12 mouse cellular contexts compared by ENCODE assay signal in genomic region chr10:19922410-19922809, GRCm38 (mm10). TPM values are rescaled to one million over a fixed set of nuclear protein-coding genes. Genes with fewer than 3 reads are reported as not detected.
A peak's percentile ranks its signal among the peaks of the same experiment; 100 is the strongest.
DNase-seq lines count a peak whose midpoint lies in the region; TF ChIP-seq lines count a peak whose summit lies in the region.
"Had no signal": no experiment of that assay in that cellular context is flagged by ENCODE, and none has a peak within 500 bp of the region (broad histone marks: within the 10 kb centered on the region; RNA-seq: fewer than 3 reads in every experiment).

No protein-coding gene starts in this region.

- TF ChIP-seq POLR2A in kidney, adult 2 months (IDR thresholded peaks at IDR 0.05; ENCODE audit: low read depth, low read length) = no peak

- 47% methylated on average over 4 of the region's 4 CpGs for WGBS in kidney, adult 2 months

- no peaks in the 10 kb centered on the region for H3K4me1 ChIP-seq in kidney, adult 2 months (ENCODE audit: control insufficient read depth, insufficient read depth, low read length)
- H3K4me1 ChIP-seq: neural tube, embryonic 15.5 days had no signal

- no peak overlapping the region for H3K27ac ChIP-seq in kidney, adult 2 months (ENCODE audit: insufficient read depth, low read depth, low read length)
- H3K27ac ChIP-seq: neural tube, embryonic 15.5 days had no signal

- H3K27me3 ChIP-seq in kidney, adult 2 months (replicated peaks; ENCODE audit: control insufficient read depth, insufficient read depth, low read length) = no peaks in the 10 kb centered on the region
- H3K27me3 ChIP-seq: heart, embryonic 12.5 days; neural tube, embryonic 15.5 days had no signal

- no peak overlapping the region for H3K4me3 ChIP-seq in kidney, adult 2 months (ENCODE audit: insufficient read depth, low read depth, low read length)
- H3K4me3 ChIP-seq: heart, embryonic 12.5 days; neural tube, embryonic 15.5 days had no signal

- TF ChIP-seq CTCF in kidney, adult 2 months (conservative IDR thresholded peaks at IDR 0.05; ENCODE audit: insufficient read depth, insufficient read length, low read depth, low read length) = no peak

- peak; percentile 32 for DNase-seq in kidney, adult 2 months
- DNase-seq in kidney, adult 18-20 months = no peak
- peak; percentile 98 for DNase-seq in brain, adult 2 months (ENCODE audit: low read depth, low spot score)
- DNase-seq in cerebellum, adult 11 months = peak; percentile 98
- DNase-seq in cerebellum, postnatal 25 days = peak; percentile 99 to 100
- DNase-seq in retina, postnatal 1 day = no peak
- no peak for DNase-seq in spleen, postnatal 4 days (ENCODE audit: low spot score in 2 of 2)
- DNase-seq: heart, postnatal 4 days; layer of hippocampus, adult 9-11 months; lung, embryonic 14.5 days had no signal

- no peaks in the 10 kb centered on the region for H3K36me3 ChIP-seq in kidney, adult 2 months (ENCODE audit: control insufficient read depth, insufficient read depth, low read length)
- H3K36me3 ChIP-seq: heart, embryonic 12.5 days; neural tube, embryonic 15.5 days had no signal

RNA-seq across cellular contexts. Expression of gene Map3k5, which starts 11.9 kb away (rescaled TPM):
- 9.0 and 11.3 TPM in 2 replicates for polyA plus RNA-seq in kidney, adult 2 months (2012; rRNA removed)

RNA-seq across cellular contexts. Expression of gene Pex7, which starts 14.9 kb away (rescaled TPM):
- 87.4 and 90.9 TPM in 2 replicates for polyA plus RNA-seq in kidney, adult 2 months (2012; rRNA removed)

Comparison
In these comparisons a context has a peak if more than half of its experiments do, and no peak if none do; other contexts are left out.
1. DNase-seq: peak in kidney, adult 2 months (single experiment), brain, adult 2 months (single experiment), cerebellum, adult 11 months (single experiment) and cerebellum, postnatal 25 days (2 of 2); none in kidney, adult 18-20 months (single experiment), retina, postnatal 1 day (single experiment) and spleen, postnatal 4 days (0 of 2).